Mouse (Mus musculus) ovary, adult 2 months (tissue): ENCODE measurements around the gene Urb2. TPM values are rescaled to one million over a fixed set of nuclear protein-coding genes. Genes with fewer than 3 reads are reported as not detected.

ENCODE experiments used
- polyA plus RNA-seq: library from polyadenylated mRNA; depleted of rRNA; stranded (reverse); fragments of >200 nt; gene quantifications from 2 replicates; pipeline ENCODE4 v1.2.3, GENCODE M21; 2012; rRNA removed

Gene Urb2
- 5.8 and 6.7 TPM in 2 replicates for polyA plus RNA-seq

DNA sequence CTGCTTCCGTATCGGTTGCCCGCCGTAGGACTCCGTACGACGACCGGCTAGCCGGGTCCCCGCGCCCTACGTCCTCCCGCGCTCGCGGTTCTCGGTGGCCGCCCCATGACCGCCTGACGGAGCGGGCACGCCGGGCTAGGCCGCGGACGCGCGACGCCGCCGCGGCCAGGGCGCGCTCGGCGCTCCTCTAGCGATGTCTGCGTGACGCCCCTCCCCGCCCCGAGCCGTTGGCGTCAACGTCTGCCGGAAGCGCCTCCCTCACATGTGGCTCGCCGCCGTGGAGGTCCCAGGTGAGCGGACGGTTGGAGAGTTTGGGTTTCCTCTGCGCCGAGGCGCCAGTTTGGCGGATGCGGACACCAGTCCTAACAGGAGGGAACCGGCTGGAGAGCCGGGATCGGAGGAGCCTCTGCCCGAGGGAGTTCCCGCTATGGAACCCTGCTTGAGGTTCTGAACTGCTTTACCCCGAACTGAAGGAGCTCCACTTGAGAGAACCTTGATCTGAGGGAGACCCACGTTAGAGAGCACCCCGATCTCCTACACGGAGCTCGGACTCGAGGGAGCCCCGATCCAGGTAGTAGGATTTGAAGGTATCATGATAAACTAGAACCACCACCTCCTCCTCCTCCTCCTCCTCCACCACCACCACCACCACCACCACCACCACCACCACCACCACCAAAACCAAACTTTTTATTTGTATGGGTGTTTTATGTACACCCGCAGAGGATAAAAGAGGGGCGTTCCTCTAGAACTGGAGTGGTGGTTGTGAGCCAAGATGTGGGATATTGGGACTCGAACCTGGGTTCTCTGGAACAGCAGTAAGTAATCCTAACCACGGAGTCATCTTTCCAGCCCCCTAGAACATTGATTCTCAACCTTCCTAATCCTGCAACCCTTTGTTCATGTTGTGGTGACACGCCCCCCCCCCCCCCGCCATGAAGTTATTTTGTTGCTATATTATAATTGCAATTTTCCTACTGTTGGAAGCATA lies at the start of gene Urb2, which contains the start of gene Taf5l:
Urb2 (plus strand) TSS at position 272 of the 991 bp plus-strand sequence.
Taf5l (minus strand) TSS at position 161 of the 991 bp plus-strand sequence.

GRCm38 (mm10) chr8:123982826-123983400 lies 38.4 kb upstream of the Urb2 start, which contains the start of gene Abcb10:
Gene Abcb10 (minus strand): TSS chr8:123983122.

Other genes with a start within 250 kb of the Urb2 start
- gene Rab4a, start 215.5 kb upstream of the Urb2 start, polyA plus RNA-seq: 16.6 and 21.1 TPM in 2 replicates
- 2.2 and 3.9 TPM in 2 replicates for gene Ccsap, start 161.3 kb upstream of the Urb2 start, polyA plus RNA-seq
- gene Acta1, start 126.8 kb upstream of the Urb2 start, polyA plus RNA-seq: 21.4 and 23.9 TPM in 2 replicates
- gene Nup133, start 72.2 kb upstream of the Urb2 start, polyA plus RNA-seq: 7.8 and 10.6 TPM in 2 replicates
- gene Abcb10, start 38.4 kb upstream of the Urb2 start, polyA plus RNA-seq: 11.5 and 16.4 TPM in 2 replicates
- 45.6 and 49.0 TPM in 2 replicates for gene Taf5l, start 111 bp upstream of the Urb2 start, polyA plus RNA-seq
- 20.4 and 22.6 TPM in 2 replicates for gene Galnt2, start 209.9 kb downstream of the Urb2 start, polyA plus RNA-seq